Mouse (Mus musculus): ENCODE measurements at regions not wholly inside any gene's neighbourhood (a gene's known extent, or its start where the extent isn't known, plus 50 kb on each side); places are given as distances from the start of the nearest gene placed in this dataset.

DNA sequence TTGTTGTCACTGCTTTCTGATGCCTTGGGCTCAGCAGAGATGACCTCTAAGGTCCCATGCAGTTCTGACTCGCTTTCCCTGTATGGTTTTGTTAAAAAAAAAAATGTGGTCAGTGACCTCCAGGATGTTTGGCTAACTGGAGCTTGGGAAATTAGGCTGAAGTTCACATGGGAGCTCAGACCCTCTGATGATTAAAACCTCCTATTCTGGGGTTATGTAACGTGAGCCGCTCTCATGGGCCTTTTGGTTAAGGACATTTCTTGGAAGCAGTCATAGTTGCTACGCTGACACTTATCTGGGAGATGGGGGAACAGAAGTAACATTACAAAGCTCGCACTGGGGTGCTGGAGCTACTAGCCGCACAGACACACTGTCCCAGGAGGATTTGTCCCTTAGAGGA is 274.9 kb downstream of the Foxo1 start:
- WGBS: 66% methylated on average over 6 of the region's 6 CpGs
- Histone ChIP-seq H3K4me2 (replicated peaks; ENCODE audit: low read depth, low read length) (no peak overlapping the region), H3K9ac (replicated peaks; ENCODE audit: low read depth, low read length) (no peak overlapping the region), H3K4me3 (ENCODE audit: low read depth, low read length) (no peak overlapping the region), H3K9me3 (ENCODE audit: control insufficient read depth, low read depth, low read length) (no peaks in the 10 kb centered on the region), H3K27ac (ENCODE audit: low read length) (no peak overlapping the region), H3K27me3 (ENCODE audit: control insufficient read depth, insufficient read depth, low read length) (no peaks in the 10 kb centered on the region), H3K4me1 (ENCODE audit: control insufficient read depth, insufficient read depth, low read length) (peaks cover 3% of the 10 kb centered on the region; the same call in 1 of the 2 replicates), H3K36me3 (ENCODE audit: control insufficient read depth, insufficient read depth, low read length) (no peaks in the 10 kb centered on the region)
- no peak for ATAC-seq (ENCODE audit: insufficient number of reproducible peaks, insufficient read depth, low FRiP score, low read depth)

DNA sequence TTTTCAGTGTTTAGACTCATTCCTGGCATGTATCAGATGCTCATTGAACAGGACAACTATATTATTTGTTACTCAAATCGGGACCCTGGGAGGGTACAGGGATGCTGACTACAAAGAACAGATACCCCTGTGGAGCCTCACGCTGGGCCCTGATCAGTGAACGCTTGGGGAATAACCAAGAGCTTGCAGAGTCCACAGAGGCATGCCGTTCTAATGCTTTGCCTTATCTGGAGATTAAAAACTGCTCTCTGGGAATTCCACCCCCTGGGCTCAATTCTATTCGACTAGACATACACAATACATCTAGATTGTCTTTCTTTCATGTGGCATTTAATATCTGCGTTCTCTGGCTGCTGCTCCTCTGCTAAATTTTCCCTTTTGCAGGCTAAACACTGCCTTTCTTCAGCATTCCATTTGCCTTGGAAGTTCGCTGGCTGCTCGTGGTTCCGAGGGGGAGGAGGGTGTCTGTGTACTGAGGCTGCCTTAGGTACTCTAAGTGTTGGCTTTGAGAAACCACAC is 272.8 kb downstream of the Foxo1 start:
- Histone ChIP-seq H3K4me1 (ENCODE audit: control insufficient read depth, insufficient read depth, low read length) (peaks cover 3% of the 10 kb centered on the region; the same call in 1 of the 2 replicates), H3K36me3 (ENCODE audit: control insufficient read depth, insufficient read depth, low read length) (no peaks in the 10 kb centered on the region), H3K9me3 (ENCODE audit: control insufficient read depth, low read depth, low read length) (no peaks in the 10 kb centered on the region), H3K27ac (ENCODE audit: low read length) (no peak overlapping the region), H3K27me3 (ENCODE audit: control insufficient read depth, insufficient read depth, low read length) (no peaks in the 10 kb centered on the region), H3K4me3 (ENCODE audit: low read depth, low read length) (no peak overlapping the region), H3K4me2 (replicated peaks; ENCODE audit: low read depth, low read length) (no peak overlapping the region), H3K9ac (replicated peaks; ENCODE audit: low read depth, low read length) (no peak overlapping the region)
- WGBS: 25% methylated on average over 9 of the region's 9 CpGs
- ATAC-seq (ENCODE audit: insufficient number of reproducible peaks, insufficient read depth, low FRiP score, low read depth): no peak

DNA sequence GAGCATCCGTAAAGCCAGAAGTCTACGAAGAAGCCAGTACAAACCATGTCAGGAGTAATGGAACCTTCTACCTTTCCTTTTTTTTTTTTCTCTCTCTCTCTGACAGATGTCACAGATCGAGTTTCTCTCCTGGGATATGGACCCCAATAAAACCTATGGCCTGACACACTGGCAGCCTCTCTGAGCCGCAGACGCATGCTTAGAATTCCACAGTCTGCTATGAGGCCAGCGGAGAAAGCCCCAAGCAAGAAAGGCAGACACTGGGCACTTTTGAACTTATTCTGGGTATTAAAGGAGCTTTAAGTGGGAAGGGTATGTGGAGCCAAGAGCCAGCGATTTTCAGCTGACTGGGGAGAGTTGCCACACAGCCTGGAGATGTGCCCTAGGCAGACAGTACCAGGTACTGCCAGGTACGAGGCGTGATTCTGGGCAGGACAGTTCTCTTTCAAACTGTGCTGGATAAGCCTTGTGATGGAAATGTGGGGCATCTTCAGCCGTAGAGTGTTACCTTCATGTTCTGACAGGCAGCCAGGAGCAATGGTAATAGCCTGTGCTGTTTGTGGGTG is 271.8 kb downstream of the Foxo1 start:
- Histone ChIP-seq H3K4me1 (ENCODE audit: control insufficient read depth, insufficient read depth, low read length) (peaks cover 3% of the 10 kb centered on the region; the same call in 1 of the 2 replicates), H3K4me3 (ENCODE audit: low read depth, low read length) (no peak overlapping the region), H3K36me3 (ENCODE audit: control insufficient read depth, insufficient read depth, low read length) (no peaks in the 10 kb centered on the region), H3K27ac (ENCODE audit: low read length) (no peak overlapping the region), H3K4me2 (replicated peaks; ENCODE audit: low read depth, low read length) (no peak overlapping the region), H3K27me3 (ENCODE audit: control insufficient read depth, insufficient read depth, low read length) (no peaks in the 10 kb centered on the region), H3K9ac (replicated peaks; ENCODE audit: low read depth, low read length) (no peak overlapping the region), H3K9me3 (ENCODE audit: control insufficient read depth, low read depth, low read length) (no peaks in the 10 kb centered on the region)
- WGBS: 45% methylated on average over 10 of the region's 10 CpGs
- no peak for ATAC-seq (ENCODE audit: insufficient number of reproducible peaks, insufficient read depth, low FRiP score, low read depth)

DNA sequence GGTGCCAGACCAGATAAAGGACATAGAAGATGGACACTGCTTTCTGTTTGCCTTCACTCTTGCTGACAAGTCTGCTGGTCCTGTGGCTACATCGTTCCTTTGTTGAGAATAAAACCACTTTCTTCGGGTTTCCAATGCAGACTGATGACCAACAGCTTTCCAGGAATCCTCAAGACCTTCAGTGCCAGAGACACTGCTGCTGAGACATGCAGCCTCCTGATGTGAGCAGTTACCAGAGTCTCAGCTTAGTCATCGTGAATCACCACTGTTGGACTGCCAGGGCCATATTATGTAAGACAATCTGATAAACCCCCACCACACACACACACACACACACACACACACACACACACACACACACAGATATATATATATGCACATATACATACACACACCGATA is 270.2 kb downstream of the Foxo1 start:
- H3K4me3 ChIP-seq (ENCODE audit: low read depth, low read length): no peak overlapping the region
- H3K36me3 ChIP-seq (ENCODE audit: control insufficient read depth, insufficient read depth, low read length): no peaks in the 10 kb centered on the region
- WGBS: 86% methylated on average over 4 of the region's 4 CpGs
- H3K9me3 ChIP-seq (ENCODE audit: control insufficient read depth, low read depth, low read length): no peaks in the 10 kb centered on the region
- no peaks in the 10 kb centered on the region for H3K27me3 ChIP-seq (ENCODE audit: control insufficient read depth, insufficient read depth, low read length)
- peaks cover 3% of the 10 kb centered on the region; the same call in 1 of the 2 replicates for H3K4me1 ChIP-seq (ENCODE audit: control insufficient read depth, insufficient read depth, low read length)
- no peak overlapping the region for H3K27ac ChIP-seq (ENCODE audit: low read length)
- no peak overlapping the region for H3K9ac ChIP-seq (replicated peaks; ENCODE audit: low read depth, low read length)
- no peak overlapping the region for H3K4me2 ChIP-seq (replicated peaks; ENCODE audit: low read depth, low read length)
- no peak for ATAC-seq (ENCODE audit: insufficient number of reproducible peaks, insufficient read depth, low FRiP score, low read depth)

DNA sequence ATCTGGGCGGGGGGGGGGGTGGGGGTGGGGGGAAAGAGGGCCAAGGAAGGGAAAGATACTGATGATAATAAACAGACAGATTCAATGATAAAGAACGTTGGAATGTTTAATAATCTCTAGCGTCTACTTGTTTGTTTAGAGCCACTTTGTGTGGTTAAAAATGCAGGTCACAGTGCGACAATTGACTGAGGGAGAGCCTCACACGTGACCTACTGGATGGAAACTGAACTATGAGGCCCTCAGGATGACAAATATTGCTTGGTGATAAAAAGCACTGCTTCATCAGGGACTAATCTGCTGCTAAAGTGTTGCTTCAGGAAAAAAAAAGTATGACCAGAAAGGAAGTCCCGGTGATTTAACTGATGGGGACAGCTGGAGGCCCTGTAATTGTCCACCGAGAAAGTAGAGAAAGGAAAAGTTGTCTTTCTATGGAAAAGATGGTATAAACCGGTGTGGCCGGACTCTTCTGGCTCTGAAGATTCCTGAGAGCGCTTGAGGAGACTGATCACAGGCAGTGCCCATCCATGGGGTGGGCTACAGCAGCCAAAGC is 269.3 kb downstream of the Foxo1 start:
- no peaks in the 10 kb centered on the region for H3K36me3 ChIP-seq (ENCODE audit: control insufficient read depth, insufficient read depth, low read length)
- H3K4me3 ChIP-seq (ENCODE audit: low read depth, low read length): no peak overlapping the region
- no peaks in the 10 kb centered on the region for H3K9me3 ChIP-seq (ENCODE audit: control insufficient read depth, low read depth, low read length)
- H3K4me1 ChIP-seq (ENCODE audit: control insufficient read depth, insufficient read depth, low read length): peaks cover 3% of the 10 kb centered on the region; the same call in 1 of the 2 replicates
- no peak for ATAC-seq (ENCODE audit: insufficient number of reproducible peaks, insufficient read depth, low FRiP score, low read depth)
- H3K4me2 ChIP-seq (replicated peaks; ENCODE audit: low read depth, low read length): no peak overlapping the region
- no peak overlapping the region for H3K9ac ChIP-seq (replicated peaks; ENCODE audit: low read depth, low read length)
- WGBS: 61% methylated on average over 10 of the region's 10 CpGs
- no peaks in the 10 kb centered on the region for H3K27me3 ChIP-seq (ENCODE audit: control insufficient read depth, insufficient read depth, low read length)
- no peak overlapping the region for H3K27ac ChIP-seq (ENCODE audit: low read length)

DNA sequence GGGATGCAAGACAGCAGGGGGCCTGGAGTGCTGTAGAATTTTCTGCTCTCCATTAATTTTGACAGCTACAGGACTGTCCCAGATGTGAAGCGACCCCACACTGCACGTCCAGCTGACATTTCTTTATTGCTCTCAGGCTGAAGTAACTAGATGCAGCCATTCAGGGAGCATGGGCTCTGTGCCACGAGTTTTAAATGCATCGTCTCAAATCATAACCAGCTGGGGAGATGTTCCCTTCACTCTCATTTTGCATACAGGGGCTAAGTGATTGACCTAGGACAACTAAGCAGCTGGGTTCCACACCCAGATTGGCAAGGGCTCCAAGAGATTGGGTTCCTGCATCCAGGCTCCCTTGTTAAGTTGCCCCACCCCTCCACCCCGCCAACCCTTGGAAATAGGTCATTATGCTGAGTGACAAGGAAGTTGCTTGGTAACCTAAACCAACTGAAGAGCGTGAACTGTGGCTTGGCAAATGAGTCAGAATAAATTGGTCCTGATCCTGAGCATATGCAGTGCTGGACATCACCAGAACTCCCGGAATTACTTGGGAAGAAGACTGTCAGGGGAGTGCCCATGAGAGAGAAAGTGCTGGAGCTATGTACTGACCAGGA is 267.4 kb downstream of the Foxo1 start:
- H3K27ac ChIP-seq (ENCODE audit: low read length): no peak overlapping the region
- no peaks in the 10 kb centered on the region for H3K9me3 ChIP-seq (ENCODE audit: control insufficient read depth, low read depth, low read length)
- 44% methylated on average over 7 of the region's 7 CpGs for WGBS
- H3K4me2 ChIP-seq (replicated peaks; ENCODE audit: low read depth, low read length): no peak overlapping the region
- peak; percentile 56; the same call in 1 of the 2 replicates for ATAC-seq (ENCODE audit: insufficient number of reproducible peaks, insufficient read depth, low FRiP score, low read depth)
- H3K36me3 ChIP-seq (ENCODE audit: control insufficient read depth, insufficient read depth, low read length): no peaks in the 10 kb centered on the region
- H3K9ac ChIP-seq (replicated peaks; ENCODE audit: low read depth, low read length): no peak overlapping the region
- H3K4me1 ChIP-seq (ENCODE audit: control insufficient read depth, insufficient read depth, low read length): peaks cover 3% of the 10 kb centered on the region; the same call in 1 of the 2 replicates
- no peak overlapping the region for H3K4me3 ChIP-seq (ENCODE audit: low read depth, low read length)
- no peaks in the 10 kb centered on the region for H3K27me3 ChIP-seq (ENCODE audit: control insufficient read depth, insufficient read depth, low read length)

DNA sequence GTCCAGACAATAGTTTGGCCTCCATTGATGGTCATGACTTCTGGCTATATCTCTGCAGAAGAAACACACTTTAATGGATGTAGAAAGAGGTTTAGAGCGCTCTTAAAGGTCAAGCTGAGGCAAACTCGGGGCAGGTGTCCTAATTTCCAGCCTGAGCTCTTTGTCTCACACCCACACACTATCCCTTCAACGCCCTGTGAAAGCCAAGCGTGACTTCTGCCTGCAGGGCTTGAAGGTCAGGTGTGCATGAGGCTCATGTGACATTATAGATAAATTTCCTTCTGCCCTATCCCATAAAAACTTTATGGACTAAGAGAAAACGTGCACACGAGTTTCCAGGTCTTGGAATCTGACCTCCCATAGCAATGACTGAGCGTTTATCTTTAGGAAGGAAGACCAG is 266.0 kb downstream of the Foxo1 start:
- Histone ChIP-seq H3K27me3 (ENCODE audit: control insufficient read depth, insufficient read depth, low read length) (no peaks in the 10 kb centered on the region), H3K4me2 (replicated peaks; ENCODE audit: low read depth, low read length) (no peak overlapping the region), H3K9me3 (ENCODE audit: control insufficient read depth, low read depth, low read length) (no peaks in the 10 kb centered on the region), H3K4me1 (ENCODE audit: control insufficient read depth, insufficient read depth, low read length) (no peaks in the 10 kb centered on the region), H3K9ac (replicated peaks; ENCODE audit: low read depth, low read length) (no peak overlapping the region), H3K27ac (ENCODE audit: low read length) (no peak overlapping the region), H3K4me3 (ENCODE audit: low read depth, low read length) (no peak overlapping the region), H3K36me3 (ENCODE audit: control insufficient read depth, insufficient read depth, low read length) (no peaks in the 10 kb centered on the region)
- 66% methylated on average over 7 of the region's 7 CpGs for WGBS
- ATAC-seq (ENCODE audit: insufficient number of reproducible peaks, insufficient read depth, low FRiP score, low read depth): no peak

DNA sequence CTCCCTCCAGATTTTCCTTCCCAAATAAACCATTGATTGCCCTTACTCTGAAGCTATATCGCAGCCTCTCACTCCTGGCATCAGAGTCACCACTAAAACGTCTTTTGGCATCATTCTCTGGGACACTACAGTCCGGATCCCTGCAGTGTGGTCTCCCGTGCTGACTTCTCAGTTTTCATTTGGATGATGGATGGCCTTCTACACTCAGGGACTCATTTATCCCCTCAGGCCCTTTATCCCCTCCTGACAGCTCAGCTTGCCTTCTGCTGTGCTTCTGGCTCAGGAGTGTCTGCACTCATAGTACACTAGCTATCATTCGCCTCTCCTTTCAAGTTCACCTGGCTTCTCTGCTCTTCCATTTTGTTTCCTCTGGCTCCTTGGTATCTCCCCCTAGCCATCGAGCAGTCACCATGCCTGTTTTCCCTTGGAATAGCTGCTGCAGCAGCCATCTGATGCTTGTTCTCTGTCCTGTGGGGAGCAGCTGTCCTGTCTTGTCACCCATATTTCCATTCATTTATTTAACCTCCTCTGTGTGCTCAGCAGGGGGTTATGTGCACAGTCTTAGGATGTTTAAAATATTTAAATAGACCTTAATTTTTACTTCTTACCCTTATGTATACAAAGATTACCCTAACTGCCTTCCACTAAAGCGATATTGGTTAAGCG is 263.7 kb downstream of the Foxo1 start:
- ATAC-seq (ENCODE audit: insufficient number of reproducible peaks, insufficient read depth, low FRiP score, low read depth): no peak
- Histone ChIP-seq H3K4me3 (ENCODE audit: low read depth, low read length) (no peak overlapping the region), H3K9me3 (ENCODE audit: control insufficient read depth, low read depth, low read length) (no peaks in the 10 kb centered on the region), H3K27me3 (ENCODE audit: control insufficient read depth, insufficient read depth, low read length) (no peaks in the 10 kb centered on the region), H3K4me2 (replicated peaks; ENCODE audit: low read depth, low read length) (no peak overlapping the region), H3K4me1 (ENCODE audit: control insufficient read depth, insufficient read depth, low read length) (no peaks in the 10 kb centered on the region), H3K36me3 (ENCODE audit: control insufficient read depth, insufficient read depth, low read length) (no peaks in the 10 kb centered on the region), H3K27ac (ENCODE audit: low read length) (no peak overlapping the region), H3K9ac (replicated peaks; ENCODE audit: low read depth, low read length) (no peak overlapping the region)
- WGBS: 42% methylated on average over 8 of the region's 8 CpGs

Data from stomach, embryonic 14.5 days (tissue).